Comparison of ENCODE assay signal across 8 mouse cellular contexts in genomic region chr9:123113931-123114330, GRCm38 (mm10). TPM values are rescaled to one million over a fixed set of nuclear protein-coding genes. Genes with fewer than 3 reads are reported as not detected.
DNase-seq lines count a peak whose midpoint lies in the region; ATAC-seq and TF ChIP-seq lines count a peak whose summit lies in the region.

No protein-coding gene starts in this region.

- no peaks in the 10 kb centered on the region for H3K4me1 ChIP-seq in embryonic facial prominence, embryonic 11.5 days (ENCODE audit: control insufficient read depth, insufficient read depth, low read length)
- 0 out of 2 replicates have a peak, but pooled peaks cover 9% of the 10 kb centered on the region for H3K4me1 ChIP-seq in intestine, postnatal 0 days (replicated peaks; ENCODE audit: control insufficient read depth, insufficient read depth, low read length)
- H3K4me1 ChIP-seq in neural tube, embryonic 14.5 days (ENCODE audit: control insufficient read depth, insufficient read depth, low read length): peaks cover 17% of the 10 kb centered on the region; the same call in 1 of the 2 replicates

- no peaks in the 10 kb centered on the region for H3K9me3 ChIP-seq in embryonic facial prominence, embryonic 11.5 days (replicated peaks; ENCODE audit: control insufficient read depth, low read length)
- no peaks in the 10 kb centered on the region for H3K9me3 ChIP-seq in intestine, postnatal 0 days (ENCODE audit: control insufficient read depth)
- H3K9me3 ChIP-seq in neural tube, embryonic 14.5 days (ENCODE audit: control insufficient read depth, low read length): no peaks in the 10 kb centered on the region

- no peak for TF ChIP-seq CTCF in layer of hippocampus, adult 2 months (conservative IDR thresholded peaks at IDR 0.05)
- no peak for TF ChIP-seq CTCF in intestine, postnatal 0 days (IDR thresholded peaks at IDR 0.05; ENCODE audit: low read depth)

- H3K9ac ChIP-seq in embryonic facial prominence, embryonic 11.5 days (replicated peaks; ENCODE audit: low read length): peak overlapping the region; percentile 89
- H3K9ac ChIP-seq in intestine, postnatal 0 days (ENCODE audit: low read depth, low read length): peak overlapping the region; percentile 88; the same call in 1 of the 2 replicates
- peak overlapping the region; percentile 89 for H3K9ac ChIP-seq in neural tube, embryonic 14.5 days (replicated peaks; ENCODE audit: low read depth, low read length)

- 0 out of 2 replicates have a peak overlapping the region, but pooled peaks have one; percentile 94 for H3K27ac ChIP-seq in layer of hippocampus, adult 2 months
- H3K27ac ChIP-seq in embryonic facial prominence, embryonic 11.5 days (replicated peaks; ENCODE audit: low read depth, low read length): no peak overlapping the region
- no peak overlapping the region for H3K27ac ChIP-seq in intestine, postnatal 0 days (ENCODE audit: low read depth, low read length)
- H3K27ac ChIP-seq in neural tube, embryonic 14.5 days (ENCODE audit: low read depth, low read length): peak overlapping the region; percentile 92; the same call in 1 of the 2 replicates

- no peak for DNase-seq in layer of hippocampus, adult 2 months (ENCODE audit: low spot score in 2 of 2)
- DNase-seq in layer of hippocampus, adult 11-12 months (ENCODE audit: low spot score): no peak
- no peak for DNase-seq in embryonic facial prominence, embryonic 11.5 days (ENCODE audit: low spot score)
- no peak for DNase-seq in adrenal gland, postnatal 10 days
- no peak for DNase-seq in urinary bladder, postnatal 25 days (ENCODE audit: low spot score)
- no peak for DNase-seq in frontal cortex, postnatal 10 days (ENCODE audit: low spot score in 2 of 2)

- peak overlapping the region; percentile 95 for H3K4me3 ChIP-seq in layer of hippocampus, adult 2 months
- peak overlapping the region; percentile 78 for H3K4me3 ChIP-seq in embryonic facial prominence, embryonic 11.5 days (ENCODE audit: low read depth, low read length)
- peak overlapping the region; percentile 91 for H3K4me3 ChIP-seq in intestine, postnatal 0 days (ENCODE audit: low read depth, low read length)
- peak overlapping the region; percentile 98 for H3K4me3 ChIP-seq in neural tube, embryonic 14.5 days (ENCODE audit: low read depth, low read length)

- no peak for ATAC-seq in embryonic facial prominence, embryonic 11.5 days (replicated peaks; ENCODE audit: insufficient number of reproducible peaks, low FRiP score, low TSS enrichment, low read depth)
- ATAC-seq in intestine, postnatal 0 days: no peak
- no peak for ATAC-seq in neural tube, embryonic 14.5 days (ENCODE audit: low read depth)

- peak overlapping the region; percentile 48 for H3K4me2 ChIP-seq in embryonic facial prominence, embryonic 11.5 days (ENCODE audit: low read depth, low read length)
- peak overlapping the region; percentile 87 for H3K4me2 ChIP-seq in intestine, postnatal 0 days (replicated peaks; ENCODE audit: low read depth)
- peak overlapping the region; percentile 91 for H3K4me2 ChIP-seq in neural tube, embryonic 14.5 days (ENCODE audit: low read depth, low read length)

- no peaks in the 10 kb centered on the region for H3K27me3 ChIP-seq in embryonic facial prominence, embryonic 11.5 days (ENCODE audit: control insufficient read depth, insufficient read depth, low read length)
- H3K27me3 ChIP-seq in intestine, postnatal 0 days (replicated peaks; ENCODE audit: control insufficient read depth, insufficient read depth, low read length): no peaks in the 10 kb centered on the region
- no peaks in the 10 kb centered on the region for H3K27me3 ChIP-seq in neural tube, embryonic 14.5 days (ENCODE audit: control insufficient read depth, insufficient read depth, low read length)

- WGBS in embryonic facial prominence, embryonic 11.5 days: 76% methylated on average over 6 of the region's 6 CpGs
- WGBS in intestine, postnatal 0 days: 33% methylated on average over 6 of the region's 6 CpGs
- 62% methylated on average over 6 of the region's 6 CpGs for WGBS in neural tube, embryonic 14.5 days

- no peaks in the 10 kb centered on the region for H3K36me3 ChIP-seq in embryonic facial prominence, embryonic 11.5 days (replicated peaks; ENCODE audit: control insufficient read depth, insufficient read depth, low read depth, low read length)
- H3K36me3 ChIP-seq in intestine, postnatal 0 days (ENCODE audit: control insufficient read depth, insufficient read depth): peaks cover 13% of the 10 kb centered on the region
- H3K36me3 ChIP-seq in neural tube, embryonic 14.5 days (ENCODE audit: control insufficient read depth, insufficient read depth, low read length): 0 out of 2 replicates have a peak, but pooled peaks cover 5% of the 10 kb centered on the region

RNA-seq across cellular contexts. Expression of gene Exosc7, which starts 0.9 kb away (rescaled TPM):
- total RNA-seq in layer of hippocampus, adult 2 months (2021): 10 to 100 TPM; 40.1 to 40.9 TPM
- 106 and 109 TPM in 2 replicates for polyA plus RNA-seq in embryonic facial prominence, embryonic 11.5 days (2014; fragmentation: Nextera tagmentation; extraction: Ambion mirVana)
- 53.2 and 53.6 TPM in 2 replicates for polyA plus RNA-seq in intestine, postnatal 0 days (2015; fragmentation: Nextera tagmentation; extraction: Ambion mirVana)
- polyA plus RNA-seq in neural tube, embryonic 14.5 days (2014; fragmentation: Nextera tagmentation; extraction: Ambion mirVana): 71.9 and 76.9 TPM in 2 replicates
- 10 to 100 TPM; 40.7 to 44.3 TPM for total RNA-seq in adrenal gland, postnatal 10 days (2021)

RNA-seq across cellular contexts. Expression of gene Zdhhc3, which starts 0.9 kb away (rescaled TPM):
- 10 to 100 TPM; 57.5 to 61.9 TPM for total RNA-seq in layer of hippocampus, adult 2 months (2021)
- polyA plus RNA-seq in embryonic facial prominence, embryonic 11.5 days (2014; fragmentation: Nextera tagmentation; extraction: Ambion mirVana): 56.9 and 64.3 TPM in 2 replicates
- polyA plus RNA-seq in intestine, postnatal 0 days (2015; fragmentation: Nextera tagmentation; extraction: Ambion mirVana): 52.1 and 55.3 TPM in 2 replicates
- polyA plus RNA-seq in neural tube, embryonic 14.5 days (2014; fragmentation: Nextera tagmentation; extraction: Ambion mirVana): 63.6 and 65.9 TPM in 2 replicates
- total RNA-seq in adrenal gland, postnatal 10 days (2021): 10 to 100 TPM; 54.8 to 61.9 TPM

RNA-seq across cellular contexts. Expression of gene Clec3b, which starts 36.8 kb away (rescaled TPM):
- 1 to 10 TPM; 2.2 to 4.3 TPM for total RNA-seq in layer of hippocampus, adult 2 months (2021)
- polyA plus RNA-seq in embryonic facial prominence, embryonic 11.5 days (2014; fragmentation: Nextera tagmentation; extraction: Ambion mirVana): not detected in 2 replicates
- polyA plus RNA-seq in intestine, postnatal 0 days (2015; fragmentation: Nextera tagmentation; extraction: Ambion mirVana): 3.5 and 4.7 TPM in 2 replicates
- polyA plus RNA-seq in neural tube, embryonic 14.5 days (2014; fragmentation: Nextera tagmentation; extraction: Ambion mirVana): not detected in 2 replicates
- total RNA-seq in adrenal gland, postnatal 10 days (2021): 10 to 100 TPM; 51.8 to 56.9 TPM

Comparison
In these comparisons a context has a peak if more than half of its experiments do, and no peak if none do; other contexts are left out.
1. H3K27ac ChIP-seq: peak in layer of hippocampus, adult 2 months (single experiment) and neural tube, embryonic 14.5 days (single experiment); none in embryonic facial prominence, embryonic 11.5 days (single experiment) and intestine, postnatal 0 days (single experiment).
2. Peak in every context shown above with its lines, with median percentiles within 50 percentile points of each other: H3K4me3 ChIP-seq, H3K4me2 ChIP-seq and H3K9ac ChIP-seq.